Mouse (Mus musculus) testis, adult 2 months (tissue): ENCODE results near the gene Cdk10. TPM values are rescaled to one million over a fixed set of nuclear protein-coding genes. Genes with fewer than 3 reads are reported as not detected.
"Not testable (repeated sequence)": the region's sequence is repeated elsewhere in the genome, so short reads cannot be mapped to it uniquely, and the experiment has no call there.

Source experiments
- H3K27ac ChIP-seq: fragments of 200-500 bp; 2 replicates; pipeline ENCODE4 v1.5.1; 2012; ENCODE audit warnings: low read depth, low read length; ENCODE audit not compliant: control insufficient read depth, insufficient read depth
- H3K27me3 ChIP-seq: fragments of 200-500 bp; 2 replicates; pipeline ENCODE4 v1.6.1; 2012; ENCODE audit warnings: mild to moderate bottlenecking, low read length, moderate library complexity; ENCODE audit not compliant: control insufficient read depth, insufficient read depth
- H3K36me3 ChIP-seq: fragments of 200-500 bp; 2 replicates; pipeline ENCODE4 v1.6.1; 2012; ENCODE audit warnings: mild to moderate bottlenecking, low read length; ENCODE audit not compliant: control insufficient read depth, insufficient read depth
- H3K4me1 ChIP-seq: fragments of 200-500 bp; 2 replicates; pipeline ENCODE4 v1.6.1; 2012; ENCODE audit warnings: low read length; ENCODE audit not compliant: control insufficient read depth, insufficient read depth
- H3K4me3 ChIP-seq: fragments of 200-500 bp; 2 replicates; pipeline ENCODE4 v1.5.1; 2012; ENCODE audit warnings: low read depth, mild to moderate bottlenecking, low read length, moderate library complexity, mixed read lengths; ENCODE audit not compliant: control insufficient read depth
- CTCF ChIP-seq: fragments of 200-500 bp; IDR thresholded peaks from 2 replicates; pipeline ENCODE4 v1.5.1; 2012; ENCODE audit warnings: low read depth, mild to moderate bottlenecking, inconsistent platforms, low read length, moderate library complexity; ENCODE audit not compliant: control insufficient read depth, insufficient read depth, insufficient replicate concordance
- POLR2A ChIP-seq: fragments of 200-500 bp; IDR thresholded peaks from 2 replicates; pipeline ENCODE4 v1.6.1; 2012; ENCODE audit warnings: low read depth, mild to moderate bottlenecking, inconsistent platforms, low read length, moderate library complexity; ENCODE audit not compliant: control insufficient read depth
- polyA plus RNA-seq: library from polyadenylated mRNA; depleted of rRNA; stranded (reverse); fragments of >200 nt; gene quantifications from 2 replicates; pipeline ENCODE4 v1.2.3, GENCODE M21; 2012

The Cdk10 gene
- polyA plus RNA-seq, 1 experiment = 62.0 TPM

DNA sequence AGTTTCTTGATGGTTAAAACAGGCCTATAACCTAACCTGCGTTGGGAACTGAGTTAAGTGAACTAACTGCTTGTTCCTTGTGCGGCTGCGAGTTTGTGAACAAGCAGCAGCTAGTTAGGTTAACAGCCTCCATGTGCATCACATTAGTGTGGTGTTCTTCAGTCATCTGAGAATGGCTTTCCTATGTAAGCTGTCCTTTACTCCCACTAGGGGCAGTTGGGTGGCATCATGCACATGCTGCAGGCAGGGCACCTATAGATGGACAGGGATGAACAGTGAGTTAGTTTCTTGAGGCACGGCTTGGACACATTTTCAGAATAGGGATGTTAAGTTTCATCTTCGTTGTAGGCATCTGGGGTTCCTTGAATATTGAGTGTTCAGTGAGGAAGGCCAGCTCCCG lies 30.5 kb downstream of the Cdk10 start:
- Histone ChIP-seq H3K36me3 (no peaks in the 10 kb centered on the region; the same call in 1 of the 2 replicates), H3K27me3 (no peaks in the 10 kb centered on the region), H3K27ac (no peak overlapping the region), H3K4me3 (peak overlapping the region; percentile 96; the same call in 1 of the 2 replicates), H3K4me1 (peaks cover 9% of the 10 kb centered on the region)
- TF ChIP-seq POLR2A (no peak), CTCF (no peak)

GRCm38 (mm10) chr8:123257114-123257513 lies 32.5 kb downstream of the Cdk10 start:
- Histone ChIP-seq H3K27me3 (no peaks in the 10 kb centered on the region), H3K27ac (no peak overlapping the region), H3K4me1 (peaks cover 9% of the 10 kb centered on the region), H3K4me3 (no peak overlapping the region), H3K36me3 (peaks cover 1% of the 10 kb centered on the region; the same call in 1 of the 2 replicates)
- TF ChIP-seq POLR2A (no peak), CTCF (no peak)

GRCm38 (mm10) chr8:123257593-123257992 lies 33.0 kb downstream of the Cdk10 start:
- not testable (repeated sequence) for H3K27me3 ChIP-seq, H3K27ac ChIP-seq, H3K4me1 ChIP-seq, H3K36me3 ChIP-seq, H3K4me3 ChIP-seq

GRCm38 (mm10) chr8:123267926-123268656 lies 43.4 kb downstream of the Cdk10 start:
- Histone ChIP-seq H3K36me3 (peaks cover 6% of the 10 kb centered on the region), H3K4me1 (no peaks in the 10 kb centered on the region), H3K27me3 (no peaks in the 10 kb centered on the region), H3K4me3 (no peak overlapping the region), H3K27ac (no peak overlapping the region)
- TF ChIP-seq POLR2A (no peak), CTCF (no peak)

DNA sequence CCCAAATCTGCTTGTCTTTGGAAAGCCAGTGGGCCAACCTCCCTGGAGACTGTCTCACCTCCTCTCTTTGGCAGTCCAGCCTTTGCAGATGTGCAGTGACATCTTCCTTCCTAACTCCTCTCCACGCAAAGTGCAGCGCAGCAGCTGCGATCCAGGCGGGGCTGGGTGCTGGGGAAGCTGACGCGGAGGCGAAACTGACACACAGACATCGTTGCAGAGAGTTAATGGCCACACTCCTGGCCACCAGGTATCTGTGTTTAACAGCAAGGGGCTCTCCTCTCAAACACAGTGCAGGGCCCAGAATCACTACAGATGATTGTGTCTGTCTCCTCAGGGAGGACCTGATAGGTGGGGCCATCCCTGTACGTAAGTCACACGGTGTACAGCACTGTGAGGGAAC lies 46.5 kb downstream of the Cdk10 start:
- H3K27ac ChIP-seq = no peak overlapping the region
- no peak for TF ChIP-seq POLR2A
- no peak for TF ChIP-seq CTCF
- no peak overlapping the region for H3K4me3 ChIP-seq
- H3K36me3 ChIP-seq = peaks cover 1% of the 10 kb centered on the region; the same call in 1 of the 2 replicates
- no peaks in the 10 kb centered on the region for H3K4me1 ChIP-seq
- H3K27me3 ChIP-seq = no peaks in the 10 kb centered on the region

GRCm38 (mm10) chr8:123271901-123272300 lies 47.3 kb downstream of the Cdk10 start:
- H3K4me3 ChIP-seq = no peak overlapping the region
- no peak overlapping the region for H3K27ac ChIP-seq
- TF ChIP-seq POLR2A (no peak), CTCF (no peak)
- no peaks in the 10 kb centered on the region for H3K27me3 ChIP-seq
- no peaks in the 10 kb centered on the region for H3K4me1 ChIP-seq
- peaks cover 1% of the 10 kb centered on the region for H3K36me3 ChIP-seq

DNA sequence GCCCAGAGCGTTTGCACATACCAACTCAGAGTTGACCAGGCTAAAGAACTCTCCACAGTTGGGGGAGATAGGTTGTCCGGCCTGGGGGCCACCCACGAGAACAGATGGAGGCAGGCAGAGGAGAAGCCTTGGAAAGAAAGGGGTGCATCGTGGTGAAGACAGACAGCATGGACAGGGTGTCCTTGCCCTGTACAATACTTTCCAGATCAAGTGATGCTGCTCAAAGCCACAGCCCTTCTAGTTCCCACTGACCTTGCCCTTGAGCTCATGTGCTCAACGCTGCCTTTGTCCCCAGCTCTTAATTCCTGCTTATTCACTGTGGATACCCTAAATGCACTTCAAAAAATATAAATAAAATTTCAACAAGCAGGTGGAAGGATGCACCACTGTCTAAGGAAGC lies 49.8 kb downstream of the Cdk10 start:
- Histone ChIP-seq H3K27me3 (no peaks in the 10 kb centered on the region), H3K4me3 (no peak overlapping the region), H3K27ac (no peak overlapping the region), H3K36me3 (peaks cover 1% of the 10 kb centered on the region), H3K4me1 (no peaks in the 10 kb centered on the region)
- TF ChIP-seq POLR2A (no peak), CTCF (no peak)
